Mouse (Mus musculus): ENCODE measurements around the gene Dab1.

GRCm38 (mm10) chr4:104468666-104469065, 849.5 kb downstream of the Dab1 start:
- TF ChIP-seq CTCF (IDR thresholded peaks at IDR 0.05; ENCODE audit: extremely low read depth, insufficient read depth, insufficient read length, insufficient replicate concordance) (no peak), POLR2A (IDR thresholded peaks at IDR 0.05; ENCODE audit: low read depth, low read length) (no peak)

All from spleen, adult 2 months (tissue).